Mouse (Mus musculus): ENCODE data around the gene Rasal3. TPM values are rescaled to one million over a fixed set of nuclear protein-coding genes. Genes with fewer than 3 reads are reported as not detected.
A peak's percentile ranks its signal among the peaks of the same experiment; 100 is the strongest.

Gene Rasal3
- polyA plus RNA-seq, 1 experiment: 26.2 TPM

GRCm38 (mm10) chr17:32358943-32359340 is 44.4 kb downstream of the Rasal3 start:
- peaks cover 90% of the 10 kb centered on the region for H3K36me3 ChIP-seq (replicated peaks; ENCODE audit: low read length)

GRCm38 (mm10) chr17:32358192-32358942 is 45.0 kb downstream of the Rasal3 start:
- no peak overlapping the region for H3K4me3 ChIP-seq (replicated peaks)
- H3K9me3 ChIP-seq: no peaks in the 10 kb centered on the region
- peaks cover 30% of the 10 kb centered on the region for H3K4me1 ChIP-seq
- H3K27me3 ChIP-seq (replicated peaks): no peaks in the 10 kb centered on the region
- peaks cover 96% of the 10 kb centered on the region for H3K36me3 ChIP-seq (replicated peaks; ENCODE audit: low read length)
- no peak for TF ChIP-seq GATA1 (IDR thresholded peaks at IDR 0.05; ENCODE audit: borderline replicate concordance, low read length)
- no peak for TF ChIP-seq FLI1 (IDR thresholded peaks at IDR 0.05; ENCODE audit: low read length)

More at GRCm38 (mm10) chr17:32358943-32359340, 44.4 kb downstream of the Rasal3 start:
- no peaks in the 10 kb centered on the region for H3K27me3 ChIP-seq (replicated peaks)
- TF ChIP-seq FLI1 (IDR thresholded peaks at IDR 0.05; ENCODE audit: low read length) (no peak), GATA1 (IDR thresholded peaks at IDR 0.05; ENCODE audit: borderline replicate concordance, low read length) (no peak)
- no peaks in the 10 kb centered on the region for H3K9me3 ChIP-seq
- no peak overlapping the region for H3K4me3 ChIP-seq (replicated peaks)
- peaks cover 34% of the 10 kb centered on the region for H3K4me1 ChIP-seq

DNA sequence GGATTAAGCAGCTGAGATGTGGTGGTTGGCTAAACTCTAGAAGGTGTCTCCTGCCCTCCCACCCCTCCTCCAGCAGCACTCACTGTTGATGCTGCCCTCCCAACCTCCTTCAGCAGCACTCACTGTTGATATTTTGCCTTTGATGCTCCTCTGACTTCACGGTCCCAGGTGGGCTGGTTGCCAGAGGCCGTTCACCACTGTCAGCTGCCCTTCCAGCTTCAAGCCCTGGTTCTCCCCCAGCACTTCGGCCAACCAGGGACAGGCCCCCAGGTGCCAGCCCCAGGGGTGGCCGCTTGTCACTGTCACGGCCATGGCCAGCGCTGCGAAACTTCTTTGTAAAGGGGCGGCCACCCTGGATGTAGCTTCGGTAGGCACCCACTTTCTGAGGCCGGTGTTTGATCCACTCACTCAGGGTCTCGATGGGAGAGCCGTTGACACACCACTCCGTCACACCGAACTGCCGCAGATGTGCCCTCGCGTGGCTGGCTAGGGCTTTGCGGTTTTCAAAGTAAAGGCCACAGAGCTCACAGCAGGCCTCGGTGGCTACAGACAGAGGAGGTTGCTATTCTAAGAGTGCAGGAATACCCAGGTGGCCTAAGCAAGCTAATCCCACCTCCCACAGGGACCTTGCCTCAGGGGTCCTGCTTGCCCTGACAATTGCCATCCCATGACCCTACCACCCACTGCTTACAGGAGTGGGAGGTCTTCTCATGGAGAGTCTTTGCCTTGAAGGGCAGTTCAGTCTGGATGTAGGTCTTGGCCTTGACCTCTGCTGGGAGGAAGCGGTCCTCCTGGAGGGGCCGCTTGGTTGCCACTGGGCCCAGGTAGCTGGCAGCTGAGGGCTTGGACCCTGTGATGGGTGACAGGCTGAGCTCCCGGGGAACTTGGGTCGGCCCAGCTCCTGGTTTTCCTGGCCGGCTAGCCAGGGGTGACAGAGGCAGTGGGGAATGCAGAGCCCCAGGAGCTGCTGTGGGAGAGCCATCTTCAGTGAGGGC is 46.3 kb downstream of the Rasal3 start:
- H3K4me3 ChIP-seq (replicated peaks): no peak overlapping the region
- peaks cover 93% of the 10 kb centered on the region for H3K36me3 ChIP-seq (replicated peaks; ENCODE audit: low read length)
- H3K27me3 ChIP-seq (replicated peaks): no peaks in the 10 kb centered on the region
- peaks cover 17% of the 10 kb centered on the region for H3K4me1 ChIP-seq
- H3K9me3 ChIP-seq: no peaks in the 10 kb centered on the region
- TF ChIP-seq GATA1 (IDR thresholded peaks at IDR 0.05; ENCODE audit: borderline replicate concordance, low read length): no peak

DNA sequence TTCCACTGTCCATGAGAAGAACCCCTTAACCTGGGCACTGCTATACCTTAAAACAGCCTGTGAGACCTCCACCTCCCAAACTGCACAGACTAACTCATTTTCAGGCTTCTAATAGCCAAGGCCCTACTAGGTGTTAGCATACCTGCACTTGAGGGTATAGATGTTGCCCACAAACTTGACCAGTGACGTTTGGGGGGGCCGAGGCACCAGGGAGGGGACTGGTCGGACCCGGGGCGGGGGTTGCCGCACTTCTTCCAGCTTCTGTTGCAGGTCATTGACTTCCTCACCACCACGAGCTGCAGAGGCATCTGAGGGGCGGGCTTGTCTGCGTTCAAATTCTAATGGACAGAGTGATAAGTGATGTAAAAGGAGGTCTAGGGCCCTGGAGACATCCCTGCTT is 47.1 kb downstream of the Rasal3 start:
- Histone ChIP-seq H3K9me3 (no peaks in the 10 kb centered on the region), H3K4me1 (peaks cover 14% of the 10 kb centered on the region), H3K36me3 (replicated peaks; ENCODE audit: low read length) (peaks cover 86% of the 10 kb centered on the region), H3K27me3 (replicated peaks) (no peaks in the 10 kb centered on the region), H3K4me3 (replicated peaks) (no peak overlapping the region)
- TF ChIP-seq GATA1 (IDR thresholded peaks at IDR 0.05; ENCODE audit: borderline replicate concordance, low read length): no peak
- no peak for TF ChIP-seq FLI1 (IDR thresholded peaks at IDR 0.05; ENCODE audit: low read length)

DNA sequence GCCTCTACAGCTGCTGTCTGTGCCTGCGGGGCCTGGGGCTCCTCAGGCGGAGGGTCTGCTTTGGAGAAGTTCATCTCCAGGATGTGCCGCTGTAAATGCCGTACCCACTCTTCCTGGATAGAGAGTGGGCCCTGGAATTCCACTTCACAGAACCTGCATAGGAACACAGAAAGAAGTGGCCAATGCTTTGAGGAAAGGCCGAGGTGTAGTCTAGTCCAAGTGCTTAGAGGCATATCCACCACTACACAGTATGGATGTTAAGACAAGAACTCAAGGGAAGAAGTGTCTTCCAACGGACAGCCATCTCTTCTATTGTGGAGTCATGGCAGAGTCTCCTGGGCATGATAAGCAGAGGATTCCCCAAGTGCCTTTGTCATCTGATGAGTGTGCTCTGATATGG is 48.4 kb downstream of the Rasal3 start:
- Histone ChIP-seq H3K27me3 (replicated peaks) (no peaks in the 10 kb centered on the region), H3K36me3 (replicated peaks; ENCODE audit: low read length) (peaks cover 74% of the 10 kb centered on the region), H3K4me3 (replicated peaks) (no peak overlapping the region), H3K4me1 (peaks cover 16% of the 10 kb centered on the region), H3K9me3 (no peaks in the 10 kb centered on the region)
- TF ChIP-seq FLI1 (IDR thresholded peaks at IDR 0.05; ENCODE audit: low read length): no peak

GRCm38 (mm10) chr17:32354211-32354610 is 49.2 kb downstream of the Rasal3 start:
- Histone ChIP-seq H3K9me3 (no peaks in the 10 kb centered on the region), H3K36me3 (replicated peaks; ENCODE audit: low read length) (peaks cover 66% of the 10 kb centered on the region), H3K4me3 (replicated peaks) (no peak overlapping the region), H3K4me1 (peaks cover 19% of the 10 kb centered on the region), H3K27me3 (replicated peaks) (no peaks in the 10 kb centered on the region)
- TF ChIP-seq FLI1 (IDR thresholded peaks at IDR 0.05; ENCODE audit: low read length) (no peak), GATA1 (IDR thresholded peaks at IDR 0.05; ENCODE audit: borderline replicate concordance, low read length) (no peak)

GRCm38 (mm10) chr17:32353696-32354095 is 49.7 kb downstream of the Rasal3 start:
- TF ChIP-seq GATA1 (IDR thresholded peaks at IDR 0.05; ENCODE audit: borderline replicate concordance, low read length): no peak
- TF ChIP-seq FLI1 (IDR thresholded peaks at IDR 0.05; ENCODE audit: low read length): no peak
- H3K9me3 ChIP-seq: no peaks in the 10 kb centered on the region
- H3K4me3 ChIP-seq (replicated peaks): no peak overlapping the region
- peaks cover 60% of the 10 kb centered on the region for H3K36me3 ChIP-seq (replicated peaks; ENCODE audit: low read length)
- peaks cover 24% of the 10 kb centered on the region for H3K4me1 ChIP-seq
- H3K27me3 ChIP-seq (replicated peaks): no peaks in the 10 kb centered on the region

- no peaks in the 10 kb centered on the region for H3K27me3 ChIP-seq (replicated peaks)
- H3K9me3 ChIP-seq: no peaks in the 10 kb centered on the region
- peaks cover 39% of the 10 kb centered on the region for H3K4me1 ChIP-seq
- peaks cover 48% of the 10 kb centered on the region for H3K36me3 ChIP-seq (replicated peaks; ENCODE audit: low read length)
- TF ChIP-seq GATA1 (IDR thresholded peaks at IDR 0.05; ENCODE audit: borderline replicate concordance, low read length) (no peak), FLI1 (IDR thresholded peaks at IDR 0.05; ENCODE audit: low read length) (no peak)
- no peak overlapping the region for H3K4me3 ChIP-seq (replicated peaks)
Measured at GRCm38 (mm10) chr17:32351726-32352125, 51.7 kb downstream of the Rasal3 start.

DNA sequence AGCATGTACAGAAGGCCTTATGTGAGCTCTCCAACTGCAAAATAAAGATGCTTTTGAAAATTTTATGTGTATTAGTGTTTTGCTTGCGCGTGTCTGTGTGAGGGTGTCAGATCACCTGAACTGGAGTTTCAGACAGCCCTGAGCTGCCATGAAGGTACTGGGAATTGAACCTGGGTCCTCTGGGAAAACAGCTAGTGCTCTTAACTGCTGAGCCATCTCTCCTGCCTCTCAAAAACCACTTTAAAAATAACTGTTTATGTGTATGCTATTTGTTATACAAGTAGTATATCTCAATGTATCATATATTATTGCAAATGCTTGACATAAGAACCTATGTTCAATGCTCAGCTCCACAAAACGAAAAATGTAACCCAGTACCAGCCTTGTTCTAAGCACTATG is 52.1 kb downstream of the Rasal3 start:
- no peaks in the 10 kb centered on the region for H3K9me3 ChIP-seq
- peak overlapping the region; percentile 100 for H3K4me3 ChIP-seq (replicated peaks)
- no peaks in the 10 kb centered on the region for H3K27me3 ChIP-seq (replicated peaks)
- peaks cover 46% of the 10 kb centered on the region for H3K36me3 ChIP-seq (replicated peaks; ENCODE audit: low read length)
- H3K4me1 ChIP-seq: peaks cover 39% of the 10 kb centered on the region
- TF ChIP-seq GATA1 (IDR thresholded peaks at IDR 0.05; ENCODE audit: borderline replicate concordance, low read length): no peak
- no peak for TF ChIP-seq FLI1 (IDR thresholded peaks at IDR 0.05; ENCODE audit: low read length)
